Mouse (Mus musculus): Measurements from ENCODE around the gene Olfml3. TPM values are rescaled to one million over a fixed set of nuclear protein-coding genes. Genes with fewer than 3 reads are reported as not detected.

Olfml3 gene
- polyA plus RNA-seq (2012; rRNA removed) = 37.9 and 39.1 TPM in 2 replicates

GRCm38 (mm10) chr3:103737778-103738571, at the start of gene Olfml3:
Gene Olfml3 (minus strand): TSS chr3:103738001.

GRCm38 (mm10) chr3:103739329-103739728, 1.5 kb upstream of the Olfml3 start, which contains the start of gene Gm10964:
Gene Gm10964 (plus strand): TSS chr3:103739366.

Other genes with a start within 250 kb of the Olfml3 start
- 1.6 and 1.8 TPM in 2 replicates for gene Syt6, start 162.8 kb downstream of the Olfml3 start, polyA plus RNA-seq (2012; rRNA removed)
- gene Atg4a-ps, start 91.9 kb downstream of the Olfml3 start, polyA plus RNA-seq (2012; rRNA removed) = not detected in 2 replicates
- gene Gm10964, start 1.4 kb upstream of the Olfml3 start, polyA plus RNA-seq (2012; rRNA removed) = not detected in 2 replicates
- gene Hipk1, start 53.6 kb upstream of the Olfml3 start, polyA plus RNA-seq (2012; rRNA removed) = 87.2 and 107 TPM in 2 replicates
- 15.3 and 21.2 TPM in 2 replicates for gene Dclre1b, start 71.4 kb upstream of the Olfml3 start, polyA plus RNA-seq (2012; rRNA removed)
- gene Ap4b1, start 71.5 kb upstream of the Olfml3 start, polyA plus RNA-seq (2012; rRNA removed) = 11.2 and 11.3 TPM in 2 replicates
- gene Gm43064, start 71.6 kb upstream of the Olfml3 start, polyA plus RNA-seq (2012; rRNA removed) = 0.33 and 0.59 TPM in 2 replicates
- gene Bcl2l15, start 94.6 kb upstream of the Olfml3 start, polyA plus RNA-seq (2012; rRNA removed) = 0.56 and 1.1 TPM in 2 replicates
- 6.1 and 10.6 TPM in 2 replicates for gene Ptpn22, start 121.8 kb upstream of the Olfml3 start, polyA plus RNA-seq (2012; rRNA removed)
- gene Rsbn1, start 176.1 kb upstream of the Olfml3 start, polyA plus RNA-seq (2012; rRNA removed) = 5.5 and 8.9 TPM in 2 replicates
- gene Phtf1, start 230.1 kb upstream of the Olfml3 start, polyA plus RNA-seq (2012; rRNA removed) = 11.5 and 18.1 TPM in 2 replicates